Mouse (Mus musculus) liver, adult 2 months (tissue): ENCODE results near the gene Arl5b.

Source experiments
- CTCF ChIP-seq: fragments of 200-500 bp; IDR thresholded peaks from 2 replicates; pipeline ENCODE4 v1.5.1; 2011; ENCODE audit warnings: low read depth, low read length, control low read depth
- POLR2A ChIP-seq: fragments of 200-500 bp; IDR thresholded peaks from 2 replicates; pipeline ENCODE4 v1.6.1; 2011; ENCODE audit warnings: low read length, control low read depth; ENCODE audit not compliant: insufficient read depth; ENCODE audit errors: extremely low read depth

DNA sequence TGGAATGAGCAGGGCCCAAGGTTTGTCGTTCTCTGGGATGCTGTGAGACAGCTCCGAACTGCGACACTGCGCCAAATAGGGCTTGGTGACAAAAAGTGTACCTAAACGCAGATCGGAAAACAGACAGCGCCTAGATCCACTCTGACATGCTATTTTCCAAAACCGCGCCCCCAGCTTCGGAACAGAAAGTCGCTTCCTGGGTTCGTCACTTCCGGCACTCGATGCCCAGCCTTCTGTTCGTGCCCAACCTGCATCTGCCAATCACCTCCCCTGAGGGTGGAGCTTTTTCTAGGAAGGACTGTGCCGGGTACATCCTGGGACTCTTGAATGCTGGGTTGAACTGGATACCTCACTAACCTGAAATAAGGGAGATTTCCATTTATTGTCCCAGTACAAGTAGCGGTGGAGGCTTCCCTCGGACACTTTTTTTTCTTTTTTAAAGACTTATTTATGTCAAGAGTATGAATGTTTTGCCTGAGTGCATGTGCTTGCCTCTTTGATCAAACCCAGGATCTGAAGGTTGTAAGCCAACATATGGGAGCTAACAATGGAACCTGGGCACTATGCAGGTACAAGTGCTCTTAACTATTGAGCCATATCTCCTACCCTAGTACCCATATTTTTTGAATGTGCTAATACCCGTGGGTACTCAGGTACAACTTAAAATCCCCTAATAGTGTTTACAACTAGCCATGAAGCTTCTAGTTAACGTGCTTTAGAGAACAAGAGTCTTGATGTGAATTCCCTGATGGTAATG lies at the start of gene Arl5b:
- TF ChIP-seq CTCF (no peak), POLR2A (no peak)
